Mouse (Mus musculus) CD4-positive naive resting alpha-beta T cell, adult 57 days (primary cell): ENCODE measurements around the gene Ap5b1. TPM values are rescaled to one million over a fixed set of nuclear protein-coding genes. Genes with fewer than 3 reads are reported as not detected.

ENCODE experiments used
- total RNA-seq: library from RNA; stranded (reverse); gene quantifications from one replicate; pipeline ENCODE4 v1.2.4, GENCODE M21; 2023

Ap5b1 gene
- 24.4 TPM for total RNA-seq

GRCm38 (mm10) chr19:5567534-5568469, at the start of gene Ap5b1:
Gene Ap5b1, plus strand, starts transcription at chr19:5568025.

GRCm38 (mm10) chr19:5560457-5561041, 7.3 kb upstream of the Ap5b1 start, which contains the start of gene Ovol1:
Gene Ovol1, minus strand, starts transcription at chr19:5560646.

GRCm38 (mm10) chr19:5601752-5602541, 34.1 kb downstream of the Ap5b1 start, which contains the start of gene Rnaseh2c:
Gene Rnaseh2c, plus strand, starts transcription at chr19:5601873.

GRCm38 (mm10) chr19:5609547-5610404, 42.0 kb downstream of the Ap5b1 start, which contains the start of gene Kat5:
Gene Kat5, minus strand, starts transcription at chr19:5610237.

Other genes with a start within 250 kb of the Ap5b1 start
- gene Catsper1, start 232.3 kb upstream of the Ap5b1 start, total RNA-seq: not detected
- gene Cst6, start 218.5 kb upstream of the Ap5b1 start, total RNA-seq: not detected
- gene Eif1ad, start 201.3 kb upstream of the Ap5b1 start, total RNA-seq: 41.9 TPM
- 106 TPM for gene Banf1, start 200.9 kb upstream of the Ap5b1 start, total RNA-seq
- gene Sart1, start 179.3 kb upstream of the Ap5b1 start, total RNA-seq: 200 TPM
- 1.4 TPM for gene Tsga10ip, start 165.5 kb upstream of the Ap5b1 start, total RNA-seq
- 174 TPM for gene Drap1, start 143.0 kb upstream of the Ap5b1 start, total RNA-seq
- 61.4 TPM for gene AI837181, start 142.9 kb upstream of the Ap5b1 start, total RNA-seq
- 0.71 TPM for gene Fosl1, start 120.5 kb upstream of the Ap5b1 start, total RNA-seq
- 7.5 TPM for gene Ccdc85b, start 110.1 kb upstream of the Ap5b1 start, total RNA-seq
- gene Fibp, start 107.4 kb upstream of the Ap5b1 start, total RNA-seq: 76.3 TPM
- 54.6 TPM for gene Ctsw, start 99.5 kb upstream of the Ap5b1 start, total RNA-seq
- gene Efemp2, start 94.1 kb upstream of the Ap5b1 start, total RNA-seq: 1.6 TPM
- 47.9 TPM for gene Mus81, start 79.6 kb upstream of the Ap5b1 start, total RNA-seq
- gene Cfl1, start 77.6 kb upstream of the Ap5b1 start, total RNA-seq: 1,409 TPM
- gene 1700020D05Rik, start 64.2 kb upstream of the Ap5b1 start, total RNA-seq: 1.4 TPM
- gene Snx32, start 57.5 kb upstream of the Ap5b1 start, total RNA-seq: 6.6 TPM
- gene Ovol1, start 7.4 kb upstream of the Ap5b1 start, total RNA-seq: not detected
- gene Rnaseh2c, start 33.8 kb downstream of the Ap5b1 start, total RNA-seq: 97.8 TPM
- gene Kat5, start 42.2 kb downstream of the Ap5b1 start, total RNA-seq: 120 TPM
- 154 TPM for gene Rela, start 69.5 kb downstream of the Ap5b1 start, total RNA-seq
- gene Sipa1, start 95.7 kb downstream of the Ap5b1 start, total RNA-seq: 202 TPM
- gene Map3k11, start 120.7 kb downstream of the Ap5b1 start, total RNA-seq: 51.2 TPM
- gene Pcnx3, start 120.9 kb downstream of the Ap5b1 start, total RNA-seq: 191 TPM
- gene Kcnk7, start 136.3 kb downstream of the Ap5b1 start, total RNA-seq: not detected
- gene Ehbp1l1, start 158.3 kb downstream of the Ap5b1 start, total RNA-seq: 25.5 TPM
- gene Fam89b, start 161.6 kb downstream of the Ap5b1 start, total RNA-seq: 33.6 TPM
- gene Ltbp3, start 172.9 kb downstream of the Ap5b1 start, total RNA-seq: 2.5 TPM
- gene Scyl1, start 203.4 kb downstream of the Ap5b1 start, total RNA-seq: 76.3 TPM